8 mouse cellular contexts compared by ENCODE assay signal in genomic region chr7:31208237-31209054, GRCm38 (mm10). TPM values are rescaled to one million over a fixed set of nuclear protein-coding genes. Genes with fewer than 3 reads are reported as not detected.
DNase-seq lines count a peak whose midpoint lies in the region; ATAC-seq and TF ChIP-seq lines count a peak whose summit lies in the region.

No protein-coding gene starts in this region.

- peak overlapping the region; percentile 67 for H3K4me2 ChIP-seq in lung, embryonic 14.5 days

- TF ChIP-seq POLR2A in olfactory bulb, adult 2 months (IDR thresholded peaks at IDR 0.05; ENCODE audit: insufficient read depth, low read depth, low read length) = peak; percentile 40; the same call in 1 of the 2 replicates

- H3K9me3 ChIP-seq in lung, embryonic 14.5 days (ENCODE audit: low read depth, low read length) = no peaks in the 10 kb centered on the region

- no peaks in the 10 kb centered on the region for H3K36me3 ChIP-seq in lung, embryonic 14.5 days (ENCODE audit: insufficient read depth)

- no peak for TF ChIP-seq CTCF in lung, embryonic 14.5 days (IDR thresholded peaks at IDR 0.05; ENCODE audit: low read depth)
- TF ChIP-seq CTCF in olfactory bulb, adult 2 months (IDR thresholded peaks at IDR 0.05; ENCODE audit: insufficient read depth, low read depth, low read length) = no peak

- 0 out of 2 replicates have a peak overlapping the region, but pooled peaks have one; percentile 33 for H3K27ac ChIP-seq in lung, embryonic 14.5 days (ENCODE audit: low read depth)
- no peak overlapping the region; the same call in 1 of the 2 replicates for H3K27ac ChIP-seq in olfactory bulb, adult 2 months (ENCODE audit: insufficient read depth, low read depth, low read length)

- ATAC-seq in frontal cortex, adult (ENCODE audit: low TSS enrichment) = peak; percentile 94
- peak; percentile 94 to 95 for ATAC-seq in hematopoietic stem cell, adult 5-6 weeks (replicated peaks in 1 of 2; ENCODE audit: insufficient read depth in 1 of 2, low FRiP score in 2 of 2, low TSS enrichment in 1 of 2, low read depth in 1 of 2, poor library complexity in 2 of 2, severe bottlenecking in 2 of 2)
- peak; percentile 88 for ATAC-seq in lung, embryonic 14.5 days (ENCODE audit: insufficient read depth)

- peak; percentile 71 for DNase-seq in MEL-GATA-1-ER (ENCODE audit: extremely low read depth, low read depth)
- DNase-seq in cerebellum, adult 9-10 months = peak; percentile 79
- DNase-seq in layer of hippocampus, adult 8-10 months (ENCODE audit: low spot score in 2 of 2) = peak; percentile 50 to 63
- DNase-seq in lung, embryonic 14.5 days = peak; percentile 93
- peak; percentile 33 to 48 for DNase-seq in thymus, adult 18-20 months

- 44% methylated on average over 34 of the region's 34 CpGs for WGBS in lung, embryonic 14.5 days
- 38% methylated on average over 34 of the region's 34 CpGs for WGBS in olfactory bulb, adult 2 months

- H3K9ac ChIP-seq in lung, embryonic 14.5 days = peak overlapping the region; percentile 70

- H3K4me3 ChIP-seq in lung, embryonic 14.5 days (ENCODE audit: low read depth, low read length) = peak overlapping the region; percentile 66
- H3K4me3 ChIP-seq in olfactory bulb, adult 2 months (ENCODE audit: insufficient read depth, low read depth, low read length) = peak overlapping the region; percentile 71

- no peaks in the 10 kb centered on the region for H3K27me3 ChIP-seq in lung, embryonic 14.5 days (ENCODE audit: insufficient read depth, low read length)

- H3K4me1 ChIP-seq in lung, embryonic 14.5 days (ENCODE audit: insufficient read depth) = no peaks in the 10 kb centered on the region
- no peaks in the 10 kb centered on the region for H3K4me1 ChIP-seq in olfactory bulb, adult 2 months (ENCODE audit: control insufficient read depth, insufficient read depth, low read length)

RNA-seq across cellular contexts. Expression of gene Gramd1a, which starts 52.8 kb away (rescaled TPM):
- 89.4 and 90.0 TPM in 2 replicates for total RNA-seq in hematopoietic stem cell, adult 5-6 weeks (2017)
- 100 to 1,000 TPM; 115 to 132 (median 125) TPM for total RNA-seq in layer of hippocampus, adult 8-10 months (2022)
- polyA plus RNA-seq in lung, embryonic 14.5 days (2014; fragmentation: Nextera tagmentation; extraction: Ambion mirVana) = 56.7 and 67.2 TPM in 2 replicates
- polyA plus RNA-seq in olfactory bulb, adult 2 months (2012; ENCODE audit: insufficient read depth, insufficient read length, low replicate concordance, missing spikeins) = not detected in 2 replicates

Comparison
In these comparisons a context has a peak if more than half of its experiments do, and no peak if none do; other contexts are left out.
1. DNase-seq: peak in every context shown above with its lines; median percentile 93 in lung, embryonic 14.5 days; 79 in cerebellum, adult 9-10 months; 71 in MEL-GATA-1-ER; 56 in layer of hippocampus, adult 8-10 months; 40 in thymus, adult 18-20 months.